Mouse (Mus musculus) MEL (cell line): ENCODE results near the gene Olfr1199. TPM values are rescaled to one million over a fixed set of nuclear protein-coding genes. Genes with fewer than 3 reads are reported as not detected.

Experiments used
- DNase-seq: peaks from one replicate; pipeline ENCODE4 v3.0.0; 2011; ENCODE audit warnings: low read depth, low spot score
- H3K27ac ChIP-seq: 2 replicates; pipeline ENCODE4 v1.5.1; 2012; ENCODE audit warnings: low read depth, mild to moderate bottlenecking, control low read depth, low read length, moderate library complexity; ENCODE audit not compliant: control insufficient read depth
- H3K27me3 ChIP-seq, 2 experiments: fragments of 150-350 bp in 1 of 2; sonication (generic) in 1 of 2; 2 replicates each; pipeline ENCODE4 v1.6.1; 2012; ENCODE audit warnings: low read length in 2 of 2, mild to moderate bottlenecking in 2 of 2, improper control_type of control experiment in 1 of 2, moderate library complexity in 1 of 2; ENCODE audit not compliant: insufficient read depth in 2 of 2, control insufficient read depth in 1 of 2
- H3K36me3 ChIP-seq, 2 experiments: 2 replicates each; pipeline ENCODE4 v1.6.1; 2012 to 2014; ENCODE audit warnings: low read length in 2 of 2, improper control_type of control experiment in 1 of 2, inconsistent platforms in 1 of 2, mild to moderate bottlenecking in 1 of 2; ENCODE audit not compliant: insufficient read depth in 2 of 2, control insufficient read depth in 1 of 2
- H3K4me1 ChIP-seq, 2 experiments: fragments of 150-350 bp in 1 of 2; sonication (generic) in 1 of 2; 2 replicates each; pipeline ENCODE4 v1.6.1; 2012; ENCODE audit warnings: low read length in 2 of 2, improper control_type of control experiment in 1 of 2, mild to moderate bottlenecking in 1 of 2; ENCODE audit not compliant: insufficient read depth in 2 of 2, control insufficient read depth in 1 of 2
- H3K4me3 ChIP-seq, 2 experiments: fragments of 150-350 bp in 1 of 2; sonication (generic) in 1 of 2; 2 replicates each; pipeline ENCODE4 v1.5.1; 2012; ENCODE audit warnings: low read depth in 2 of 2, low read length in 2 of 2, mild to moderate bottlenecking in 2 of 2, moderate library complexity in 2 of 2, control low read depth in 1 of 2, improper control_type of control experiment in 1 of 2; ENCODE audit not compliant: control insufficient read depth in 1 of 2, insufficient read depth in 1 of 2
- H3K79me2 ChIP-seq: 2 replicates; pipeline ENCODE4 v1.6.1; 2012; ENCODE audit warnings: mild to moderate bottlenecking, low read length, moderate library complexity; ENCODE audit not compliant: control insufficient read depth, poor library complexity, insufficient read depth
- H3K9ac ChIP-seq: 2 replicates; pipeline ENCODE4 v1.6.1; 2012; ENCODE audit warnings: low read depth, mild to moderate bottlenecking, control low read depth, low read length, moderate library complexity; ENCODE audit not compliant: control insufficient read depth, poor library complexity, severe bottlenecking
- H3K9me3 ChIP-seq: fragments of 150-350 bp; sonication (generic); replicated peaks from 2 replicates; pipeline ENCODE4 v1.6.1; 2012; ENCODE audit warnings: mild to moderate bottlenecking, low read length, improper control_type of control experiment, moderate library complexity; ENCODE audit not compliant: insufficient read depth
- BHLHE40 ChIP-seq: IDR thresholded peaks from 2 replicates; pipeline ENCODE4 v1.6.1; 2012; ENCODE audit warnings: low read depth, mild to moderate bottlenecking, inconsistent platforms, low read length, improper control_type of control experiment, borderline replicate concordance
- CTCF ChIP-seq, 3 experiments: IDR thresholded peaks in 2 of 3; conservative IDR thresholded peaks in 1 of 3; 2 replicates each; pipeline ENCODE4 v1.5.1; 2011 to 2012; ENCODE audit warnings: low read length in 3 of 3, low read depth in 2 of 3, mild to moderate bottlenecking in 2 of 3, improper control_type of control experiment in 1 of 3, inconsistent platforms in 1 of 3, mixed read lengths in 1 of 3, moderate library complexity in 1 of 3; ENCODE audit not compliant: control insufficient read depth in 1 of 3, insufficient read depth in 1 of 3, poor library complexity in 1 of 3, severe bottlenecking in 1 of 3
- ETS1 ChIP-seq: IDR thresholded peaks from 2 replicates; pipeline ENCODE4 v1.6.1; 2012; ENCODE audit warnings: low read depth, mild to moderate bottlenecking, inconsistent platforms, low read length, improper control_type of control experiment, moderate library complexity
- JUND ChIP-seq: IDR thresholded peaks from 2 replicates; pipeline ENCODE4 v1.6.1; 2011; ENCODE audit warnings: low read depth, mild to moderate bottlenecking, improper control_type of control experiment, low read length
- KAT2A ChIP-seq: conservative IDR thresholded peaks from 2 replicates; pipeline ENCODE4 v1.6.1; 2012; ENCODE audit warnings: low read depth, low read length, improper control_type of control experiment, inconsistent platforms
- MAX ChIP-seq: IDR thresholded peaks from 2 replicates; pipeline ENCODE4 v1.6.1; 2011; ENCODE audit warnings: low read length, improper control_type of control experiment
- MEF2A ChIP-seq: IDR thresholded peaks from 2 replicates; pipeline ENCODE4 v1.6.1; 2014; ENCODE audit warnings: low read depth, mild to moderate bottlenecking, inconsistent platforms, low read length, improper control_type of control experiment; ENCODE audit not compliant: poor library complexity, insufficient replicate concordance, severe bottlenecking; ENCODE audit errors: extremely low read depth
- MXI1 ChIP-seq: IDR thresholded peaks from 2 replicates; pipeline ENCODE4 v1.6.1; 2011; ENCODE audit warnings: mild to moderate bottlenecking, low read depth, low read length, improper control_type of control experiment
- NRF1 ChIP-seq: IDR thresholded peaks from 2 replicates; pipeline ENCODE4 v1.6.1; 2014; ENCODE audit warnings: low read depth, mild to moderate bottlenecking, inconsistent platforms, low read length, improper control_type of control experiment, moderate library complexity; ENCODE audit not compliant: poor library complexity, insufficient read depth, severe bottlenecking
- POLR2AphosphoS2 ChIP-seq: IDR thresholded peaks from 2 replicates; pipeline ENCODE4 v1.6.1; 2011; ENCODE audit warnings: low read length, improper control_type of control experiment
- POLR2AphosphoS5 ChIP-seq: IDR thresholded peaks from 2 replicates; pipeline ENCODE4 v1.6.1; 2012; ENCODE audit warnings: low read depth, borderline replicate concordance, mild to moderate bottlenecking, inconsistent platforms, low read length, moderate library complexity, mixed read lengths
- RCOR1 ChIP-seq: IDR thresholded peaks from 2 replicates; pipeline ENCODE4 v1.6.1; 2012; ENCODE audit warnings: low read depth, mild to moderate bottlenecking, inconsistent platforms, low read length, improper control_type of control experiment
- SMC3 ChIP-seq: IDR thresholded peaks from 2 replicates; pipeline ENCODE4 v1.6.1; 2011; ENCODE audit warnings: low read depth, low read length, improper control_type of control experiment
- TAL1 ChIP-seq: IDR thresholded peaks from 2 replicates; pipeline ENCODE4 v1.6.1; 2012; ENCODE audit warnings: mild to moderate bottlenecking, inconsistent platforms, low read length, moderate library complexity, mixed read lengths
- TCF12 ChIP-seq: IDR thresholded peaks from 2 replicates; pipeline ENCODE4 v1.6.1; 2014; ENCODE audit warnings: low read depth, mild to moderate bottlenecking, inconsistent platforms, low read length, improper control_type of control experiment, moderate library complexity
- USF1 ChIP-seq: IDR thresholded peaks from 2 replicates; pipeline ENCODE4 v1.6.1; 2014; ENCODE audit warnings: low read depth, mild to moderate bottlenecking, inconsistent platforms, low read length, improper control_type of control experiment, moderate library complexity
- ZC3H11A ChIP-seq: IDR thresholded peaks from 2 replicates; pipeline ENCODE4 v1.6.1; 2012; ENCODE audit warnings: low read depth, mild to moderate bottlenecking, inconsistent platforms, low read length, improper control_type of control experiment
- ZKSCAN1 ChIP-seq: IDR thresholded peaks from 2 replicates; pipeline ENCODE4 v1.6.1; 2012; ENCODE audit warnings: low read depth, mild to moderate bottlenecking, inconsistent platforms, low read length, improper control_type of control experiment, moderate library complexity
- polyA plus RNA-seq, 2 experiments: library from polyadenylated mRNA; stranded (reverse) in 1 of 2; unstranded in 1 of 2; fragments of >175 nt in 1 of 2; fragments of >200 nt in 1 of 2; gene quantifications; 2 replicates each; pipeline versions ENCODE4 v1.2.1 to v1.2.4; 2012; ENCODE audit warnings: low replicate concordance in 2 of 2, low read depth in 1 of 2; ENCODE audit not compliant: insufficient read length in 2 of 2, insufficient read depth in 1 of 2, missing spikeins in 1 of 2
- total RNA-seq: library from RNA; depleted of rRNA; stranded (reverse); fragments of 300-350 nt; gene quantifications from 2 replicates; pipeline ENCODE4 v1.2.3, GENCODE M21; 2012

Gene Olfr1199
- total and polyA plus RNA-seq, 3 experiments, result not detected

GRCm38 (mm10) chr2:88770388-88770787, 10.1 kb upstream of the Olfr1199 start, which contains the start of gene Olfr1200:
Olfr1200 (minus strand) TSS chr2:88770488.
- no peaks in the 10 kb centered on the region for H3K79me2 ChIP-seq
- no peaks in the 10 kb centered on the region for H3K27me3 ChIP-seq
- no peak within 1 kb of the TSS for H3K4me3 ChIP-seq
- no peaks in the 10 kb centered on the region for H3K4me1 ChIP-seq
- no peaks in the 10 kb centered on the region for H3K9me3 ChIP-seq
- TF ChIP-seq POLR2AphosphoS5 (no peak), MAX (no peak), ZKSCAN1 (no peak), JUND (no peak), BHLHE40 (no peak), TAL1 (no peak)
- no peaks in the 10 kb centered on the region for H3K36me3 ChIP-seq
- DNase-seq, result no peak
- no peak within 1 kb of the TSS for H3K27ac ChIP-seq
- no peak within 1 kb of the TSS for H3K9ac ChIP-seq

GRCm38 (mm10) chr2:88751270-88751669, 9.0 kb downstream of the Olfr1199 start, which contains the start of gene Olfr1198:
Olfr1198 (minus strand) TSS chr2:88751370.
- Histone ChIP-seq H3K27me3 (no peaks in the 10 kb centered on the region), H3K36me3 (no peaks in the 10 kb centered on the region), H3K9ac (no peak within 1 kb of the TSS), H3K4me1 (no peaks in the 10 kb centered on the region), H3K79me2 (no peaks in the 10 kb centered on the region), H3K27ac (no peak within 1 kb of the TSS), H3K9me3 (no peaks in the 10 kb centered on the region), H3K4me3 (no peak within 1 kb of the TSS)
- DNase-seq, result no peak
- no peak for TF ChIP-seq ZKSCAN1

- no peak for DNase-seq
- no peak overlapping the region for H3K27ac ChIP-seq
- no peaks in the 10 kb centered on the region for H3K9me3 ChIP-seq
- no peak overlapping the region for H3K4me3 ChIP-seq
- no peaks in the 10 kb centered on the region for H3K4me1 ChIP-seq
- H3K36me3 ChIP-seq, result no peaks in the 10 kb centered on the region
- no peaks in the 10 kb centered on the region for H3K79me2 ChIP-seq
- no peaks in the 10 kb centered on the region for H3K27me3 ChIP-seq
- no peak overlapping the region for H3K9ac ChIP-seq
- no peak for TF ChIP-seq KAT2A
- TF ChIP-seq MXI1, result no peak
- no peak for TF ChIP-seq TCF12
- TF ChIP-seq CTCF (IDR thresholded peaks at IDR 0.05 in 2 of 3, conservative IDR thresholded peaks at IDR 0.05 in 1 of 3; ENCODE audit: control insufficient read depth in 1 of 3, insufficient read depth in 1 of 3, low read depth in 2 of 3, low read length in 3 of 3, poor library complexity in 1 of 3, severe bottlenecking in 1 of 3), result no peak
- no peak for TF ChIP-seq ZC3H11A
- no peak for TF ChIP-seq POLR2AphosphoS2
- TF ChIP-seq SMC3, result no peak
- TF ChIP-seq BHLHE40, result no peak
- no peak for TF ChIP-seq TAL1
- TF ChIP-seq ETS1, result no peak
- TF ChIP-seq MAX, result no peak
- no peak for TF ChIP-seq USF1
- TF ChIP-seq NRF1, result no peak
- TF ChIP-seq RCOR1, result no peak
- no peak for TF ChIP-seq MEF2A
Observed at GRCm38 (mm10) chr2:88743379-88743778, 16.9 kb downstream of the Olfr1199 start.
